Mouse (Mus musculus) myocyte (in vitro differentiated cells): ENCODE measurements around the gene Timm8a1.

Experiments used
- POLR2A ChIP-seq: IDR thresholded peaks from one replicate; pipeline ENCODE4 v1.6.1; 2011; ENCODE audit warnings: low read depth, mild to moderate bottlenecking, control low read depth, moderate library complexity; ENCODE audit not compliant: insufficient read length
- SRF ChIP-seq: IDR thresholded peaks from one replicate; pipeline ENCODE4 v1.6.1; 2011; ENCODE audit warnings: low read depth; ENCODE audit not compliant: control insufficient read depth, insufficient read length

GRCm38 (mm10) chrX:134580528-134581305 is 39.1 kb upstream of the Timm8a1 start:
- TF ChIP-seq POLR2A (no peak), SRF (no peak)
